Mouse (Mus musculus) midbrain, embryonic 16.5 days (tissue): ENCODE results near the gene Stk33. TPM values are rescaled to one million over a fixed set of nuclear protein-coding genes. Genes with fewer than 3 reads are reported as not detected.

Experiments
- ATAC-seq: fragments of 200-750 bp; cut with Nextera tagmentation; 2 replicates; pipeline ENCODE4 v1.8.0; 2017; ENCODE audit warnings: moderate TSS enrichment
- H3K27ac ChIP-seq: fragments of 300-500 bp; sonication (generic); 2 replicates; pipeline ENCODE4 v1.5.1; 2014; ENCODE audit warnings: mild to moderate bottlenecking, low read length, mixed read lengths
- H3K27me3 ChIP-seq: fragments of 300-500 bp; sonication (generic); 2 replicates; pipeline ENCODE4 v1.6.1; 2014; ENCODE audit warnings: low read depth, low read length, mixed read lengths; ENCODE audit not compliant: control insufficient read depth, insufficient read depth
- H3K36me3 ChIP-seq: fragments of 300-500 bp; sonication (generic); 2 replicates; pipeline ENCODE4 v1.6.1; 2014; ENCODE audit warnings: mild to moderate bottlenecking, low read length, moderate library complexity, mixed read lengths; ENCODE audit not compliant: control insufficient read depth, insufficient read depth
- H3K4me1 ChIP-seq: fragments of 300-500 bp; sonication (generic); 2 replicates; pipeline ENCODE4 v1.6.1; 2014; ENCODE audit warnings: mild to moderate bottlenecking, low read length, mixed read lengths; ENCODE audit not compliant: control insufficient read depth, insufficient read depth
- H3K4me2 ChIP-seq: fragments of 300-500 bp; sonication (generic); 2 replicates; pipeline ENCODE4 v1.6.1; 2014; ENCODE audit warnings: mild to moderate bottlenecking, low read length, mixed read lengths
- H3K4me3 ChIP-seq: fragments of 300-500 bp; sonication (generic); 2 replicates; pipeline ENCODE4 v1.5.1; 2014; ENCODE audit warnings: low read depth, mild to moderate bottlenecking, low read length, moderate library complexity, mixed read lengths
- H3K9ac ChIP-seq: fragments of 300-500 bp; sonication (generic); 2 replicates; pipeline ENCODE4 v1.6.1; 2014; ENCODE audit warnings: low read depth, low read length, mixed read lengths
- H3K9me3 ChIP-seq: fragments of 300-500 bp; sonication (generic); replicated peaks from 2 replicates; pipeline ENCODE4 v1.6.1; 2014; ENCODE audit warnings: mild to moderate bottlenecking, low read length, mixed read lengths; ENCODE audit not compliant: control insufficient read depth, poor library complexity, severe bottlenecking
- WGBS: fragments of 180-500 bp; shearing (Covaris S2); extraction: QIAGEN DNeasy Blood & Tissue Kit; methylation state at CpG from one replicate; pipeline ENCODE4 v1.1.7; 2014; 5-methylcytosine and 5-hydroxymethylcytosine counted together
- polyA plus RNA-seq: library from polyadenylated mRNA; unstranded; fragments of >200 nt; fragmentation: Nextera tagmentation; extraction: Ambion mirVana; gene quantifications from 2 replicates; pipeline ENCODE4 v1.2.1, GENCODE M21; 2015

Gene Stk33
- polyA plus RNA-seq, 1 experiment from 2014 or later = 10.1 TPM

- Histone ChIP-seq H3K9me3 (no peaks in the 10 kb centered on the region), H3K36me3 (no peaks in the 10 kb centered on the region), H3K4me3 (no peak overlapping the region), H3K4me2 (no peak overlapping the region), H3K27ac (peak overlapping the region; percentile 23), H3K4me1 (peaks cover 7% of the 10 kb centered on the region), H3K9ac (no peak overlapping the region), H3K27me3 (no peaks in the 10 kb centered on the region)
- ATAC-seq = no peak
- WGBS = 90% methylated on average over 4 of the region's 4 CpGs
Observed at GRCm38 (mm10) chr7:109275901-109276300, 163.0 kb downstream of the Stk33 start.

- Histone ChIP-seq H3K9ac (no peak overlapping the region), H3K27ac (no peak overlapping the region; the same call in 1 of the 2 replicates), H3K4me2 (no peak overlapping the region), H3K27me3 (no peaks in the 10 kb centered on the region), H3K4me3 (no peak overlapping the region), H3K9me3 (no peaks in the 10 kb centered on the region), H3K4me1 (peaks cover 7% of the 10 kb centered on the region), H3K36me3 (no peaks in the 10 kb centered on the region)
- ATAC-seq = no peak
- 63% methylated on average over 3 of the region's 3 CpGs for WGBS
Observed at GRCm38 (mm10) chr7:109275151-109275550, 163.7 kb downstream of the Stk33 start.

- Histone ChIP-seq H3K9me3 (no peaks in the 10 kb centered on the region), H3K27ac (no peak overlapping the region), H3K36me3 (no peaks in the 10 kb centered on the region), H3K4me3 (no peak overlapping the region), H3K27me3 (no peaks in the 10 kb centered on the region), H3K4me2 (no peak overlapping the region), H3K9ac (no peak overlapping the region), H3K4me1 (peaks cover 8% of the 10 kb centered on the region)
- ATAC-seq = no peak
- WGBS = 65% methylated on average over 3 of the region's 3 CpGs
Observed at GRCm38 (mm10) chr7:109274289-109274688, 164.6 kb downstream of the Stk33 start.

GRCm38 (mm10) chr7:109269046-109269445 is 169.8 kb downstream of the Stk33 start:
- H3K4me1 ChIP-seq = peaks cover 5% of the 10 kb centered on the region
- H3K27me3 ChIP-seq = no peaks in the 10 kb centered on the region
- no peak for ATAC-seq
- H3K36me3 ChIP-seq = no peaks in the 10 kb centered on the region
- H3K27ac ChIP-seq = no peak overlapping the region; the same call in 1 of the 2 replicates
- no peak overlapping the region for H3K4me2 ChIP-seq
- no peak overlapping the region for H3K4me3 ChIP-seq
- WGBS = 50% methylated on average over 4 of the region's 4 CpGs
- no peaks in the 10 kb centered on the region for H3K9me3 ChIP-seq
- no peak overlapping the region for H3K9ac ChIP-seq

- H3K9ac ChIP-seq = no peak overlapping the region
- no peak for ATAC-seq
- H3K27ac ChIP-seq = no peak overlapping the region
- no peak overlapping the region for H3K4me3 ChIP-seq
- H3K4me2 ChIP-seq = no peak overlapping the region
- no peaks in the 10 kb centered on the region for H3K27me3 ChIP-seq
- H3K4me1 ChIP-seq = peaks cover 5% of the 10 kb centered on the region
- H3K36me3 ChIP-seq = no peaks in the 10 kb centered on the region
- 62% methylated on average over 4 of the region's 4 CpGs for WGBS
- H3K9me3 ChIP-seq = no peaks in the 10 kb centered on the region
Observed at GRCm38 (mm10) chr7:109267370-109267769, 171.5 kb downstream of the Stk33 start.

GRCm38 (mm10) chr7:109266181-109266580 is 172.7 kb downstream of the Stk33 start:
- no peak overlapping the region for H3K4me2 ChIP-seq
- WGBS = 32% methylated on average over 1 of the region's 1 CpGs
- H3K27ac ChIP-seq = no peak overlapping the region
- no peaks in the 10 kb centered on the region for H3K27me3 ChIP-seq
- H3K9ac ChIP-seq = no peak overlapping the region
- no peak for ATAC-seq
- no peaks in the 10 kb centered on the region for H3K9me3 ChIP-seq
- no peak overlapping the region for H3K4me3 ChIP-seq
- no peaks in the 10 kb centered on the region for H3K36me3 ChIP-seq
- peaks cover 5% of the 10 kb centered on the region for H3K4me1 ChIP-seq

GRCm38 (mm10) chr7:109265606-109266005 is 173.3 kb downstream of the Stk33 start:
- Histone ChIP-seq H3K27me3 (no peaks in the 10 kb centered on the region), H3K9ac (no peak overlapping the region), H3K4me1 (peaks cover 5% of the 10 kb centered on the region), H3K4me3 (no peak overlapping the region), H3K36me3 (no peaks in the 10 kb centered on the region), H3K9me3 (no peaks in the 10 kb centered on the region), H3K27ac (no peak overlapping the region), H3K4me2 (no peak overlapping the region)
- no peak for ATAC-seq
- 92% methylated on average over 5 of the region's 5 CpGs for WGBS

- Histone ChIP-seq H3K9me3 (no peaks in the 10 kb centered on the region), H3K27me3 (no peaks in the 10 kb centered on the region), H3K36me3 (no peaks in the 10 kb centered on the region), H3K4me2 (peak overlapping the region; percentile 16), H3K9ac (no peak overlapping the region), H3K4me3 (no peak overlapping the region), H3K4me1 (peaks cover 7% of the 10 kb centered on the region; the same call in 1 of the 2 replicates), H3K27ac (no peak overlapping the region)
- WGBS = 12% methylated on average over 28 of the region's 28 CpGs
- ATAC-seq = peak; percentile 77
Observed at GRCm38 (mm10) chr7:109255506-109256352, 183.2 kb downstream of the Stk33 start.

GRCm38 (mm10) chr7:109251418-109251817 is 187.5 kb downstream of the Stk33 start:
- Histone ChIP-seq H3K36me3 (no peaks in the 10 kb centered on the region), H3K27me3 (no peaks in the 10 kb centered on the region), H3K9me3 (no peaks in the 10 kb centered on the region), H3K4me2 (no peak overlapping the region), H3K27ac (no peak overlapping the region), H3K4me1 (peaks cover 10% of the 10 kb centered on the region; the same call in 1 of the 2 replicates), H3K9ac (no peak overlapping the region), H3K4me3 (no peak overlapping the region)
- ATAC-seq = no peak
- WGBS = 51% methylated on average over 3 of the region's 3 CpGs
